Mouse (Mus musculus): ENCODE measurements at regions not wholly inside any gene's neighbourhood (a gene's known extent, or its start where the extent isn't known, plus 50 kb on each side); places are given as distances from the start of the nearest gene placed in this dataset.
A peak's percentile ranks its signal among the peaks of the same experiment; 100 is the strongest.

GRCm38 (mm10) chr19:14225787-14226186, 312.5 kb downstream of the Olfr1505 start:
- intact Hi-C loops (cut with DNase I), result loop anchor here (1.0 to 10.0 kb wide), 5 partner anchors 15 to 809 kb away; partner anchors contain the start of gene Tle4
- Histone ChIP-seq H3K27ac (peak overlapping the region; percentile 64), H3K4me3 (no peak overlapping the region)
- peak; percentile 68 for DNase-seq
- TF ChIP-seq CTCF (IDR thresholded peaks at IDR 0.05), result no peak

DNA sequence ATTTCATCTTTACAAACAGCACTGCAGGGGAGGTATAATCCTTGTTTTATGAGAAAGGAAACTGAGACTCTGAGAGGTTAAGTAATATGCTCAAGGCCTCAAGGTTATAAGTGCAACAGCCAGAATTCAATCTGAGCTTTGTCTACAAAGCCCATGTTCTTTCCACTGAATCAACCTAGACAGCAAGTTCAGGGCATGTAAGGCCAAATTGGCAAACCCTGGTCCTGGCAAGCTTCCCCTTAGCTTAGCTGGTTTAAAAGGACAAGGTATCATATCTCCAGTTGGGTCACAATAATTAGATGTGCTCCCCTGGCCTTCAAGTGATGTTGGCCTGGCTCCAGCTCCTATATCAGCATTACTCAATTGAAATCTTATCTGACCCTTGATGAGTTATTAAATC, 313.2 kb downstream of the Olfr1505 start:
- Histone ChIP-seq H3K4me3 (no peak overlapping the region), H3K27ac (peak overlapping the region; percentile 64)
- TF ChIP-seq CTCF (IDR thresholded peaks at IDR 0.05), result no peak
- peak; percentile 93 for DNase-seq
- intact Hi-C loops (cut with DNase I), result loop anchor here (2.0 to 10.0 kb wide), 4 partner anchors 98 to 808 kb away; partner anchors contain the start of gene Tle4

GRCm38 (mm10) chr19:14243565-14243964, 330.2 kb downstream of the Olfr1505 start:
- no peak for TF ChIP-seq CTCF (IDR thresholded peaks at IDR 0.05)
- Histone ChIP-seq H3K27ac (no peak overlapping the region), H3K4me3 (no peak overlapping the region)
- DNase-seq, result no peak
- intact Hi-C loops (cut with DNase I), result loop anchor here (5.0 kb wide), 2 partner anchors 116 to 354 kb away; partner anchors contain the start of gene Tle4

GRCm38 (mm10) chr19:14246973-14247614, 333.8 kb downstream of the Olfr1505 start:
- TF ChIP-seq CTCF (IDR thresholded peaks at IDR 0.05), result no peak
- intact Hi-C loops (cut with DNase I), result no loop called here
- Histone ChIP-seq H3K27ac (no peak overlapping the region), H3K4me3 (no peak overlapping the region)
- DNase-seq, result no peak

DNA sequence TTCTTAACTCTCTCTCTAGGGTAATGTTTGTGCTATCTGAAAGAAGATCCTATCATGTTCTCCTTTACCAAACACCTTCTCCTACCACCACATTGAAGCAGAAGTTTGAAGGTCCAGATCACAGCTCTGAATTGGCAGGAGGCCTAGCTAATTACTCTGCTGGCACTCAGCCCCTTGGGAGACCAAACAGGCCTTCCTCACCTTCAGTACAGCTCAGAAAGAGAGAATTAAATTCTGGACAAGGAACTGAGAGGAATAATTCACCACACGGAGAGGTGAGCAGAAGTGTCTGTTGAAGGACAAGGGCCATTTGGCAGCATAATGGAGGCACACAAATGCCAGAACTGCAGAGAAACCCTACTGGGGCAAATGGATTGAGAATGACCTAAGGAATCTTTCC, 334.6 kb downstream of the Olfr1505 start:
- intact Hi-C loops (cut with DNase I), result no loop called here
- no peak for TF ChIP-seq CTCF (IDR thresholded peaks at IDR 0.05)
- Histone ChIP-seq H3K27ac (no peak overlapping the region), H3K4me3 (no peak overlapping the region)
- no peak for DNase-seq

DNA sequence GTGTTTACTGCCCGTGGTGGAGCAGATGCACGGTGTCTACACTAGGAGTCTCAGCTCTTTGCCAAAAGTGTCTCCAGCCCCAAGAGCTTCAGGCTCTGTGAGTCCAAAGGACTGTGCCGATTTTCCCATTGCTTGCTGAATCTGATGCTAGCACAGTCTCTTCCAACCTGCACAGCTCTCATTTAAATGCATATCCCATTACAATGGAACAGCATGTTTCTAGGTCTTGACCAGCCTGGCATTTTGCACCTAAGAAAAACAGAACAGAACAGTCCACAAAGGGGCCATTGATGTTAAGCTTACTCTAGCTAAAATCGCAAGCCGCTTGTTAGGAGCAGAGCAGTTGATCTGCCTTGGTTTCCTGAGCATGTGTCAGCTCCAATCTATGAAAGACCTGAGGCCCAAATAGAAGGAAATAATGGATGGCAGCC, 339.2 kb downstream of the Tle4 start:
- Histone ChIP-seq H3K4me3 (no peak overlapping the region), H3K27ac (no peak overlapping the region)
- intact Hi-C loops (cut with DNase I), result no loop called here
- peak; percentile 30 for TF ChIP-seq CTCF (IDR thresholded peaks at IDR 0.05)
- peak; percentile 20 for DNase-seq

DNA sequence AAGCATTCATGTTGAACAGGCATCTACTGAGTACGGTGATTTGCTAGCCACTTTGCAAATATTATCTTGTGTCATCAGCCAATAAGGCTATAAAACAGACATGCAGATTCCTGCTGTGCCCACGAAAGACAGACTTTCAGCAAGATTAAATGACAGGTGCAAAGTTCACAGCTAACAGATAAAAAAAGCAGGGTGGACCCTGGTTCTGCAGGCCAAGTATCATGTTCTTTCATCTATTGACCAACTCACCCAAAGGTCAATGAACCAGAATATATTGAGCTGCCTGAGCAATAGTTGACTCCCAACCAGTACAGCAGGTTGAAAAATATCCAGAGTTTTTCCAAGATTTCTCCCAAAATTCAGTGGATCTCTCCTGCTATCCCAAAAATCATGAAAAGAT, 338.6 kb downstream of the Tle4 start:
- DNase-seq, result no peak
- TF ChIP-seq CTCF (IDR thresholded peaks at IDR 0.05), result no peak
- Histone ChIP-seq H3K4me3 (no peak overlapping the region), H3K27ac (no peak overlapping the region)
- intact Hi-C loops (cut with DNase I), result no loop called here

- intact Hi-C loops (cut with DNase I), result no loop called here
- no peak for TF ChIP-seq CTCF (IDR thresholded peaks at IDR 0.05)
- Histone ChIP-seq H3K27ac (no peak overlapping the region), H3K4me3 (no peak overlapping the region)
- no peak for DNase-seq
These were observed 308.5 kb downstream of the Tle4 start for GRCm38 (mm10) chr19:14289331-14289737.

GRCm38 (mm10) chr19:14290911-14291310, 306.9 kb downstream of the Tle4 start:
- no peak for DNase-seq
- TF ChIP-seq CTCF (IDR thresholded peaks at IDR 0.05), result no peak
- intact Hi-C loops (cut with DNase I), result no loop called here
- no peak overlapping the region for H3K4me3 ChIP-seq
- H3K27ac ChIP-seq, result no peak overlapping the region

- TF ChIP-seq CTCF (IDR thresholded peaks at IDR 0.05), result no peak
- DNase-seq, result no peak
- H3K27ac ChIP-seq, result no peak overlapping the region
- intact Hi-C loops (cut with DNase I), result no loop called here
- H3K4me3 ChIP-seq, result no peak overlapping the region
These were observed 304.7 kb downstream of the Tle4 start for GRCm38 (mm10) chr19:14293172-14293571.

GRCm38 (mm10) chr19:14301176-14301943, 296.5 kb downstream of the Tle4 start:
- TF ChIP-seq CTCF (IDR thresholded peaks at IDR 0.05), result no peak
- no peak for DNase-seq
- Histone ChIP-seq H3K4me3 (no peak overlapping the region), H3K27ac (no peak overlapping the region)
- intact Hi-C loops (cut with DNase I), result no loop called here

GRCm38 (mm10) chr19:14314301-14314700, 283.6 kb downstream of the Tle4 start:
- no peak for TF ChIP-seq CTCF (IDR thresholded peaks at IDR 0.05)
- intact Hi-C loops (cut with DNase I), result no loop called here
- no peak overlapping the region; the same call in 1 of the 2 replicates for H3K4me3 ChIP-seq
- DNase-seq, result no peak
- no peak overlapping the region for H3K27ac ChIP-seq

DNA sequence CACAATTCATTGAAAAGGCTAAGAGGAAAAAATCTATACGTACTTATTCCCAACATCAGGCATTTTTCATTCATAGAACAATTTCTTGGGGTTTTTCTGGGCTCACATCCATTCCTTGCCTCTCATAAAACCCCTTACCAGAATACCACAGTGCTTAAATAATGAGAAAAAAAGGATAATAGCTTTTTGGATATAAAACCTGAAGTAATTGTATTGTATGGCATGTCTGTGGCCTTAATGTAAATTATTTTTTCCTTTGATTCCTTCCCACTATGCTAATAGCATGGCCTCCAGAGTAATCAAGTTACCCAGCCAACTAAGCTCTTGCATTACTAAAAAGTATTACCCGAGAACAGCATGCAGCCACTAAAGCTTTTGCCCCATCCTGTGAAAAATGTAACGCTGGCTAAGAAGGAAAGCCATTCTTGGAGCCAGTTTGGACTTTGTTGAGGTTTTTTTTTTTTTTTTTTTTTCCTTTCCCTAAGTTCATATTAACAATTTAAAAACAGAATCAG, 278.1 kb downstream of the Tle4 start:
- DNase-seq, result no peak
- TF ChIP-seq CTCF (IDR thresholded peaks at IDR 0.05), result no peak
- no peak overlapping the region for H3K27ac ChIP-seq
- H3K4me3 ChIP-seq, result no peak overlapping the region
- intact Hi-C loops (cut with DNase I), result no loop called here

All from gastrocnemius, adult 2 months (tissue).